Mouse (Mus musculus): ENCODE measurements around the gene Tsga10.

Gene Tsga10

GRCm38 (mm10) chr1:37864511-37865400 is 1.5 kb downstream of the Tsga10 start:
- peak; percentile 99 to 100 for DNase-seq (ENCODE audit: low spot score in 2 of 2)

- no peak for DNase-seq (ENCODE audit: low spot score in 2 of 2)
These were observed 15.5 kb downstream of the Tsga10 start for GRCm38 (mm10) chr1:37850696-37851095.

GRCm38 (mm10) chr1:37846878-37847277 is 19.4 kb downstream of the Tsga10 start:
- DNase-seq (ENCODE audit: low spot score in 2 of 2): no peak

GRCm38 (mm10) chr1:37831681-37832080 is 34.5 kb downstream of the Tsga10 start:
- DNase-seq (ENCODE audit: low spot score in 2 of 2): no peak

- peak in 1 of 2 experiments; percentile 39 for DNase-seq (ENCODE audit: low spot score in 2 of 2)
These were observed 63.9 kb downstream of the Tsga10 start for GRCm38 (mm10) chr1:37802291-37802690.

GRCm38 (mm10) chr1:37800298-37800697 is 65.9 kb downstream of the Tsga10 start:
- no peak for DNase-seq (ENCODE audit: low spot score in 2 of 2)

- no peak for DNase-seq (ENCODE audit: low spot score in 2 of 2)
These were observed 66.7 kb downstream of the Tsga10 start for GRCm38 (mm10) chr1:37799505-37799904.

- DNase-seq (ENCODE audit: low spot score in 2 of 2): no peak
These were observed 106.8 kb downstream of the Tsga10 start for GRCm38 (mm10) chr1:37759407-37759806.

- DNase-seq (ENCODE audit: low spot score in 2 of 2): peak in 1 of 2 experiments; percentile 56
These were observed 121.5 kb downstream of the Tsga10 start for GRCm38 (mm10) chr1:37744650-37745259.

GRCm38 (mm10) chr1:37742602-37743270 is 123.5 kb downstream of the Tsga10 start:
- no peak for DNase-seq (ENCODE audit: low spot score in 2 of 2)

- DNase-seq (ENCODE audit: low spot score in 2 of 2): no peak
These were observed 124.1 kb downstream of the Tsga10 start for GRCm38 (mm10) chr1:37742126-37742525.

- DNase-seq (ENCODE audit: low spot score in 2 of 2): no peak
These were observed 125.9 kb downstream of the Tsga10 start for GRCm38 (mm10) chr1:37740161-37740802.

- no peak for DNase-seq (ENCODE audit: low spot score in 2 of 2)
These were observed 127.3 kb downstream of the Tsga10 start for GRCm38 (mm10) chr1:37738895-37739294.

- no peak for DNase-seq (ENCODE audit: low spot score in 2 of 2)
These were observed 129.2 kb downstream of the Tsga10 start for GRCm38 (mm10) chr1:37737045-37737444.

- DNase-seq (ENCODE audit: low spot score in 2 of 2): no peak
These were observed 130.3 kb downstream of the Tsga10 start for GRCm38 (mm10) chr1:37735932-37736331.

GRCm38 (mm10) chr1:37734841-37735240 is 131.4 kb downstream of the Tsga10 start:
- no peak for DNase-seq (ENCODE audit: low spot score in 2 of 2)

- DNase-seq (ENCODE audit: low spot score in 2 of 2): no peak
These were observed 136.9 kb downstream of the Tsga10 start for GRCm38 (mm10) chr1:37729353-37729752.

- DNase-seq (ENCODE audit: low spot score in 2 of 2): peak in 1 of 2 experiments; percentile 78
These were observed 138.2 kb downstream of the Tsga10 start for GRCm38 (mm10) chr1:37728053-37728452.

GRCm38 (mm10) chr1:37727186-37727585 is 139.0 kb downstream of the Tsga10 start:
- DNase-seq (ENCODE audit: low spot score in 2 of 2): peak in 1 of 2 experiments; percentile 46

GRCm38 (mm10) chr1:37726426-37726825 is 139.8 kb downstream of the Tsga10 start:
- DNase-seq (ENCODE audit: low spot score in 2 of 2): peak in 1 of 2 experiments; percentile 72

- DNase-seq (ENCODE audit: low spot score in 2 of 2): peak; percentile 88 to 90
These were observed 140.3 kb downstream of the Tsga10 start for GRCm38 (mm10) chr1:37725880-37726279.

GRCm38 (mm10) chr1:37721092-37721491 is 145.1 kb downstream of the Tsga10 start:
- no peak for DNase-seq (ENCODE audit: low spot score in 2 of 2)
